Mouse (Mus musculus) kidney, adult 2 months (tissue): ENCODE results near the gene Gjc1.

Source experiments
- CTCF ChIP-seq: fragments of 200-500 bp; conservative IDR thresholded peaks from 2 replicates; pipeline ENCODE4 v1.5.1; 2011; ENCODE audit warnings: low read depth, mild to moderate bottlenecking, control low read depth, low read length, moderate library complexity, mixed read lengths; ENCODE audit not compliant: insufficient read depth, insufficient read length
- POLR2A ChIP-seq: fragments of 200-500 bp; IDR thresholded peaks from one replicate; pipeline ENCODE4 v1.6.1; 2011; ENCODE audit warnings: low read depth, low read length, control low read depth

DNA sequence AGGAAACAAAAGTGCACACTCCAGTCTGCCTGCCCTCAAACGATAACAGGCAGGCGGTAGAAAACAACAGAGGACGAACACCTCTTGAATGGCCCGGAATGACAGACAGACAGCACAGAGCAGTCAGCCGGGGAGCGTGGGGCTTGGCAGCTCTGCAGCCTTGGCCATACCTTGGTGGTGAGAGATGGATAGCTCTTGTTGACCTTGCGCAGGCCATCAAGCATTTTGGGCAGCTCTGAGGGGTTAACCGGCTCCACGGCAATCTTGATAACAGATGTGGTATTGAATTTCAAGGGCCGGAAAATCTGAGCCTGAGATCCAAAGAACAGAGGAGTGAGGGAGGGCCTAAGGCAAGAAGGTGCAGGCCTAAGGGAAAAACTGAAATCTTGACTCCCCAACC is 26.4 kb upstream of the Gjc1 start:
- no peak for TF ChIP-seq CTCF
- TF ChIP-seq POLR2A, result no peak
